Mouse (Mus musculus): ENCODE measurements around the gene Camkmt. TPM values are rescaled to one million over a fixed set of nuclear protein-coding genes. Genes with fewer than 3 reads are reported as not detected.

The Camkmt gene
- total and polyA plus RNA-seq, 3 experiments, result 1.6 to 5.9 TPM; not detected in 1

DNA sequence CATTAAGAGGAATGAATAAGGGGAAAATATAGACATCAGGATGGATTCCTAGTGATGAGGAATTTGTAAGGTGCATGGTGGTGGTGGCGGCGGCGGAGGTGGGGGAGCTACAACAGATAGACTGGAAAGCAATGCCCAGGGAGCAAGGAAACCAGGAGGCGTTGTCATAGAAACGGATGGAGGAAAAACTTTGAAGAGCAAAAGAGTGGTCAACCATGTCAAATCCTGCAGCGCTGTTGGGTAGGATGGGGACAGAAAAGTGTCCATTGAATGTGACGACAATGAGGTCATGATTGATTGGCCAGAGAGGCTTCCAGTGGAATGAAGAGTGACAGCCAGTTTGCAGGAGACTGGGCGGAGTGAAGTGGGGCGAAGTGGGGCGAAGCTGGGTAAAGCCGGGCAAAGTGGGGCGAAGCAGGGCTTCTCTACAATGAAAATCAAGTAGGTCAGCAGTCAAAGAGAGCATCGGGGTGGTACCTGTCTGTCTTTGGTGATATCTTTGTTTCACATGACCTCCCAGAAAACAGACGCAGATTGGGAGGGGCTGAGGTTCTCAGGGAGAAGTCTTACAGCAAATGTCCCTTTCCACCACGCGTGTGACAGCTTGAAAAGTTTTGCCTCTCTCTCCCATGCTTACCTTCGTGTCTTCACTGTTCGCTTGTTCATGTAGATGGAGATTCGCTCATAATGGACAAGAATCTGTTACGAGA lies 181.3 kb downstream of the Camkmt start:
- no peaks in the 10 kb centered on the region for H3K9me3 ChIP-seq (replicated peaks; ENCODE audit: insufficient read depth, low read length)
- no peaks in the 10 kb centered on the region for H3K79me2 ChIP-seq (ENCODE audit: control insufficient read depth, insufficient read depth, low read length, poor library complexity)
- no peak for DNase-seq (ENCODE audit: low read depth, low spot score)
- no peak for TF ChIP-seq RCOR1 (IDR thresholded peaks at IDR 0.05; ENCODE audit: low read depth, low read length)
- no peak for TF ChIP-seq BHLHE40 (IDR thresholded peaks at IDR 0.05; ENCODE audit: borderline replicate concordance, low read depth, low read length)
- no peak for TF ChIP-seq RAD21 (IDR thresholded peaks at IDR 0.05; ENCODE audit: low read depth, low read length)
- no peak for TF ChIP-seq NELFE (IDR thresholded peaks at IDR 0.05; ENCODE audit: low read depth, low read length)
- no peak for TF ChIP-seq MAX (IDR thresholded peaks at IDR 0.05; ENCODE audit: low read length)
- TF ChIP-seq UBTF (IDR thresholded peaks at IDR 0.05; ENCODE audit: borderline replicate concordance, insufficient read depth, low read depth, low read length), result no peak
- TF ChIP-seq MYC (IDR thresholded peaks at IDR 0.05; ENCODE audit: low read depth, low read length), result no peak
- TF ChIP-seq ELF1 (IDR thresholded peaks at IDR 0.05; ENCODE audit: low read depth, low read length), result no peak
- TF ChIP-seq SMC3 (IDR thresholded peaks at IDR 0.05; ENCODE audit: low read depth, low read length), result no peak
- no peak for TF ChIP-seq ZMIZ1 (IDR thresholded peaks at IDR 0.05; ENCODE audit: low read depth, low read length)
- TF ChIP-seq USF1 (IDR thresholded peaks at IDR 0.05; ENCODE audit: low read depth, low read length), result no peak
- no peak for TF ChIP-seq CHD1 (IDR thresholded peaks at IDR 0.05; ENCODE audit: low read depth, low read length)
- TF ChIP-seq ZNF384 (IDR thresholded peaks at IDR 0.05; ENCODE audit: low read depth, low read length), result no peak
- no peak overlapping the region for H3K27ac ChIP-seq (ENCODE audit: control insufficient read depth, low read depth, low read length)
- no peak overlapping the region for H3K9ac ChIP-seq (ENCODE audit: control insufficient read depth, low read depth, low read length, poor library complexity, severe bottlenecking)
- H3K4me1 ChIP-seq (ENCODE audit: control insufficient read depth in 1 of 2, insufficient read depth in 2 of 2, low read length in 2 of 2), result no peaks in the 10 kb centered on the region
- no peak overlapping the region for H3K4me3 ChIP-seq (ENCODE audit: control insufficient read depth in 1 of 2, insufficient read depth in 1 of 2, low read depth in 2 of 2, low read length in 2 of 2)
- H3K36me3 ChIP-seq (ENCODE audit: control insufficient read depth in 1 of 2, insufficient read depth in 2 of 2, low read length in 2 of 2), result no peaks in the 10 kb centered on the region
- no peaks in the 10 kb centered on the region; a peak in 1 of 4 replicates for H3K27me3 ChIP-seq (ENCODE audit: control insufficient read depth in 1 of 2, insufficient read depth in 2 of 2, low read length in 2 of 2)

DNA sequence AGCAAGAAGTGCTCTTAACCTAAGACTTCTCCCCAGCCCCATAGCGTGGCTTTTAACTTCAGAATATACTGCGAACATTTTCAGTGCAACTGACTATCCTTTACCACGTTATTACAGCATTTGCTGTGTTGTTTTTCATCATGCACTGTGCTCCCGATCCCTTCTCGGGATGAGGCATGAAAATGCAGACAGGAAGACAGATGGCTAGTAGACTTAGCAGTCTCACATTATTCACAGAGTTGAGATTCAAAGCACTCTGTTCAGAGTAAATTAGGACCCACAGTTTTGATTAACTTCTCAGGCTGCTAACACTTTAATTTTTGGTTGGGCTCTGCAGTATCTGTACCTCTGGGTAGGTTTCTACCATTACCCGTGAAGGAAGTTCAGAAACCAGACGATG lies 189.4 kb downstream of the Camkmt start:
- H3K27me3 ChIP-seq (ENCODE audit: control insufficient read depth in 1 of 2, insufficient read depth in 2 of 2, low read length in 2 of 2), result no peaks in the 10 kb centered on the region; a peak in 1 of 4 replicates
- H3K9ac ChIP-seq (ENCODE audit: control insufficient read depth, low read depth, low read length, poor library complexity, severe bottlenecking), result no peak overlapping the region
- no peaks in the 10 kb centered on the region for H3K4me1 ChIP-seq (ENCODE audit: control insufficient read depth in 1 of 2, insufficient read depth in 2 of 2, low read length in 2 of 2)
- H3K27ac ChIP-seq (ENCODE audit: control insufficient read depth, low read depth, low read length), result no peak overlapping the region
- TF ChIP-seq ELF1 (IDR thresholded peaks at IDR 0.05; ENCODE audit: low read depth, low read length) (no peak), TAL1 (IDR thresholded peaks at IDR 0.05; ENCODE audit: low read length) (no peak), CHD1 (IDR thresholded peaks at IDR 0.05; ENCODE audit: low read depth, low read length) (no peak), MXI1 (IDR thresholded peaks at IDR 0.05; ENCODE audit: low read depth, low read length) (no peak), NRF1 (IDR thresholded peaks at IDR 0.05; ENCODE audit: insufficient read depth, low read depth, low read length, poor library complexity, severe bottlenecking) (no peak), BHLHE40 (IDR thresholded peaks at IDR 0.05; ENCODE audit: borderline replicate concordance, low read depth, low read length) (no peak), MAX (IDR thresholded peaks at IDR 0.05; ENCODE audit: low read length) (no peak), ZC3H11A (IDR thresholded peaks at IDR 0.05; ENCODE audit: low read depth, low read length) (no peak), KAT2A (conservative IDR thresholded peaks at IDR 0.05; ENCODE audit: low read depth, low read length) (no peak), MYB (IDR thresholded peaks at IDR 0.05; ENCODE audit: low read depth, low read length) (no peak), EP300 (IDR thresholded peaks at IDR 0.05; ENCODE audit: low read depth in 1 of 2, low read length in 2 of 2) (no peak), RCOR1 (IDR thresholded peaks at IDR 0.05; ENCODE audit: low read depth, low read length) (no peak), USF1 (IDR thresholded peaks at IDR 0.05; ENCODE audit: low read depth, low read length) (no peak), GATA1 (IDR thresholded peaks at IDR 0.05; ENCODE audit: low read depth, low read length) (no peak), POLR2AphosphoS2 (IDR thresholded peaks at IDR 0.05; ENCODE audit: low read length) (no peak), POLR2AphosphoS5 (IDR thresholded peaks at IDR 0.05; ENCODE audit: borderline replicate concordance, low read depth, low read length) (no peak), MAFK (IDR thresholded peaks at IDR 0.05; ENCODE audit: borderline replicate concordance, low read depth, low read length) (no peak), ETS1 (IDR thresholded peaks at IDR 0.05; ENCODE audit: low read depth, low read length) (no peak), HCFC1 (IDR thresholded peaks at IDR 0.05; ENCODE audit: low read depth, low read length) (no peak)
- no peaks in the 10 kb centered on the region for H3K36me3 ChIP-seq (ENCODE audit: control insufficient read depth in 1 of 2, insufficient read depth in 2 of 2, low read length in 2 of 2)
- no peaks in the 10 kb centered on the region for H3K79me2 ChIP-seq (ENCODE audit: control insufficient read depth, insufficient read depth, low read length, poor library complexity)
- H3K9me3 ChIP-seq (replicated peaks; ENCODE audit: insufficient read depth, low read length), result no peaks in the 10 kb centered on the region
- H3K4me3 ChIP-seq (ENCODE audit: control insufficient read depth in 1 of 2, insufficient read depth in 1 of 2, low read depth in 2 of 2, low read length in 2 of 2), result no peak overlapping the region
- no peak for DNase-seq (ENCODE audit: low read depth, low spot score)
